Mouse (Mus musculus) bone marrow macrophage, adult 2 months (primary cell): ENCODE data around the gene Tmem92. TPM values are rescaled to one million over a fixed set of nuclear protein-coding genes. Genes with fewer than 3 reads are reported as not detected.
"Not testable (repeated sequence)": the region's sequence is repeated elsewhere in the genome, so short reads cannot be mapped to it uniquely, and the experiment has no call there.

Experiments
- H3K27ac ChIP-seq: 2 replicates; pipeline ENCODE4 v1.5.1; 2012; ENCODE audit warnings: low read depth, low read length; ENCODE audit not compliant: insufficient read depth
- H3K4me1 ChIP-seq: 2 replicates; pipeline ENCODE4 v1.6.1; 2012; ENCODE audit warnings: low read length; ENCODE audit not compliant: control insufficient read depth, insufficient read depth
- H3K4me3 ChIP-seq: 2 replicates; pipeline ENCODE4 v1.5.1; 2012; ENCODE audit warnings: mild to moderate bottlenecking, low read length, moderate library complexity; ENCODE audit not compliant: insufficient read depth
- CTCF ChIP-seq: IDR thresholded peaks from 2 replicates; pipeline ENCODE4 v1.5.1; 2012; ENCODE audit warnings: low read depth, mild to moderate bottlenecking, low read length, moderate library complexity
- POLR2A ChIP-seq: IDR thresholded peaks from 2 replicates; pipeline ENCODE4 v1.6.1; 2012; ENCODE audit warnings: mild to moderate bottlenecking, low read depth, low read length, borderline replicate concordance
- polyA plus RNA-seq: library from polyadenylated mRNA; stranded (reverse); fragments of >200 nt; gene quantifications from 2 replicates; pipeline ENCODE4 v1.2.4, GENCODE M21; 2012; ENCODE audit not compliant: missing spikeins, insufficient read depth, insufficient read length

The Tmem92 gene
- 0.28 TPM in 1 of 2 replicates, not detected in the other for polyA plus RNA-seq

GRCm38 (mm10) chr11:94782603-94783002, at the start of gene Tmem92:
Gene Tmem92, minus strand, starts transcription at chr11:94782703.
- TF ChIP-seq CTCF: no peak
- no peak for TF ChIP-seq POLR2A
- Histone ChIP-seq H3K4me1 (no peaks in the 10 kb centered on the region), H3K27ac (no peak within 1 kb of the TSS), H3K4me3 (no peak within 1 kb of the TSS)

- TF ChIP-seq POLR2A (no peak), CTCF (no peak)
- Histone ChIP-seq H3K4me1 (no peaks in the 10 kb centered on the region), H3K4me3 (no peak overlapping the region), H3K27ac (no peak overlapping the region)
Observed at GRCm38 (mm10) chr11:94828966-94829365, 46.5 kb upstream of the Tmem92 start.

- not testable (repeated sequence) for H3K4me1 ChIP-seq, H3K27ac ChIP-seq, H3K4me3 ChIP-seq
Observed at GRCm38 (mm10) chr11:94819427-94819826, 36.9 kb upstream of the Tmem92 start.

GRCm38 (mm10) chr11:94818946-94819345, 36.4 kb upstream of the Tmem92 start:
- H3K4me1 ChIP-seq, H3K4me3 ChIP-seq, H3K27ac ChIP-seq: not testable (repeated sequence)

GRCm38 (mm10) chr11:94811537-94811936, 29.0 kb upstream of the Tmem92 start:
- not testable (repeated sequence) for H3K4me3 ChIP-seq, H3K4me1 ChIP-seq, H3K27ac ChIP-seq

- Histone ChIP-seq H3K27ac (no peak overlapping the region), H3K4me3 (no peak overlapping the region), H3K4me1 (peaks cover 9% of the 10 kb centered on the region)
- TF ChIP-seq CTCF: 0 out of 2 replicates have a peak, but pooled peaks have one; percentile 9
- no peak for TF ChIP-seq POLR2A
Observed at GRCm38 (mm10) chr11:94791700-94792099, 9.2 kb upstream of the Tmem92 start.

GRCm38 (mm10) chr11:94785247-94785646, 2.7 kb upstream of the Tmem92 start:
- Histone ChIP-seq H3K4me1 (no peaks in the 10 kb centered on the region), H3K4me3 (no peak overlapping the region), H3K27ac (no peak overlapping the region)
- no peak for TF ChIP-seq POLR2A
- peak; percentile 76 for TF ChIP-seq CTCF

- Histone ChIP-seq H3K27ac (no peak overlapping the region), H3K4me1 (no peaks in the 10 kb centered on the region), H3K4me3 (no peak overlapping the region)
- TF ChIP-seq POLR2A (no peak), CTCF (no peak)
Observed at GRCm38 (mm10) chr11:94774887-94775497, 7.5 kb downstream of the Tmem92 start.

GRCm38 (mm10) chr11:94773851-94774250, 8.7 kb downstream of the Tmem92 start:
- H3K27ac ChIP-seq: no peak overlapping the region
- H3K4me3 ChIP-seq: no peak overlapping the region
- H3K4me1 ChIP-seq: no peaks in the 10 kb centered on the region
- TF ChIP-seq CTCF (no peak), POLR2A (no peak)

GRCm38 (mm10) chr11:94772363-94773055, 10.0 kb downstream of the Tmem92 start:
- no peaks in the 10 kb centered on the region for H3K4me1 ChIP-seq
- H3K27ac ChIP-seq: no peak overlapping the region
- TF ChIP-seq POLR2A (no peak), CTCF (no peak)
- H3K4me3 ChIP-seq: no peak overlapping the region
